Mouse (Mus musculus) embryonic facial prominence, embryonic 10.5 days (tissue): ENCODE measurements at regions not wholly inside any gene's neighbourhood (a gene's known extent, or its start where the extent isn't known, plus 50 kb on each side); places are given as distances from the start of the nearest gene placed in this dataset.

Experiments used
- DNase-seq: peaks from one replicate; pipeline ENCODE4 v3.0.0-alpha.2; 2017; ENCODE audit warnings: low spot score
- H3K27ac ChIP-seq: fragments of 300-500 bp; sonication (generic); replicated peaks from 2 replicates; pipeline ENCODE4 v1.5.1; 2016; ENCODE audit warnings: mild to moderate bottlenecking
- H3K27me3 ChIP-seq: fragments of 300-500 bp; sonication (generic); replicated peaks from 2 replicates; pipeline ENCODE4 v1.6.1; 2016; ENCODE audit warnings: low read depth, mild to moderate bottlenecking; ENCODE audit not compliant: poor library complexity, severe bottlenecking
- H3K36me3 ChIP-seq: fragments of 300-500 bp; sonication (generic); replicated peaks from 2 replicates; pipeline ENCODE4 v1.6.1; 2016; ENCODE audit warnings: mild to moderate bottlenecking, moderate library complexity
- H3K4me1 ChIP-seq: fragments of 300-500 bp; sonication (generic); 2 replicates; pipeline ENCODE4 v1.6.1; 2016
- H3K4me3 ChIP-seq: fragments of 300-500 bp; sonication (generic); 2 replicates; pipeline ENCODE4 v1.5.1; 2016; ENCODE audit warnings: mild to moderate bottlenecking, moderate library complexity
- H3K9me3 ChIP-seq: fragments of 300-500 bp; sonication (generic); 2 replicates; pipeline ENCODE4 v1.6.1; 2016; ENCODE audit warnings: mild to moderate bottlenecking
- WGBS: fragments of 180-500 bp; shearing (Covaris S2); methylation state at CpG from one replicate; pipeline ENCODE4 v1.1.7; 2016; 5-methylcytosine and 5-hydroxymethylcytosine counted together

- Histone ChIP-seq H3K27ac (no peak overlapping the region), H3K9me3 (no peaks in the 10 kb centered on the region), H3K4me3 (no peak overlapping the region), H3K4me1 (peaks cover 14% of the 10 kb centered on the region; the same call in 1 of the 2 replicates), H3K36me3 (no peaks in the 10 kb centered on the region), H3K27me3 (no peaks in the 10 kb centered on the region)
- 24% methylated on average over 7 of the region's 7 CpGs for WGBS
- DNase-seq, result no peak
These were observed 56.8 kb upstream of the Klf6 start for GRCm38 (mm10) chr13:5804381-5804941.

GRCm38 (mm10) chr13:5808380-5808779 is 52.9 kb upstream of the Klf6 start:
- 93% methylated on average over 2 of the region's 2 CpGs for WGBS
- Histone ChIP-seq H3K27ac (no peak overlapping the region), H3K9me3 (no peaks in the 10 kb centered on the region), H3K4me3 (no peak overlapping the region), H3K4me1 (peaks cover 11% of the 10 kb centered on the region; the same call in 1 of the 2 replicates), H3K27me3 (no peaks in the 10 kb centered on the region), H3K36me3 (no peaks in the 10 kb centered on the region)
- no peak for DNase-seq
